12 mouse cellular contexts compared by ENCODE assay signal in the genomic region with DNA sequence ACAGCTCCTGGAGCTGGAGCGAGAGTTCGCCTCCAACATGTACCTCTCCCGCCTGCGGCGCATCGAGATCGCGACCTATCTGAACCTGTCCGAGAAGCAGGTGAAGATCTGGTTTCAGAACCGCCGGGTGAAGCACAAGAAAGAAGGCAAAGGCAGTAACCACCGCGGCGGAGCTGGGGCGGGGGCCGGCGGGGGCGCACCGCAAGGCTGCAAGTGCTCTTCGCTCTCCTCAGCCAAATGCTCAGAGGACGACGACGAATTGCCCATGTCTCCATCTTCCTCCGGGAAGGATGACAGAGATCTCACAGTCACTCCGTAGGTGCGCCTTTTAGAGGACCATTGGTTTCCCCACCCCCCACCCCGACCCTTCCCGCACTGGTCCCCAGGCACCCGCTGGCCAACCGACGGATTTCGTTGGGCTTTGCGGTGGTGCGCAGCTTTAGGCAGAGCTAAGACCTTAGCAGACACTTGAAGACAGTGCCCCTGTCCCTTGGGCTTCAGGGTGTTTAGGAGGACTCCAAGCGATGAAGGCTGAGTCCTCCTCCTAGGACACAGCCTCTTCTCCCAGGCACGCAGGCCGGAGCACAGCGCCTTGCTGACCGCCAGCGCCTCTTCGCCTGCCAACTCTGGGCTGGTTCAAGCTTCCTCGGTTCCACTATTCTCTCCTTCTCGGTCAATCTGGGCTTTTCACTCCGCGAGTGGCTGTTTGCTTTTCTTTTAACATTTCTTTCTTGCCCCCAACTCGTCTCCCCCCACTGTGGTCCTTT. TPM values are rescaled to one million over a fixed set of nuclear protein-coding genes. Genes with fewer than 3 reads are reported as not detected.
A peak's percentile ranks its signal among the peaks of the same experiment; 100 is the strongest.
DNase-seq lines count a peak whose midpoint lies in the region; ATAC-seq lines count a peak whose summit lies in the region.
"Had no signal": no experiment of that assay in that cellular context is flagged by ENCODE, and none has a peak within 500 bp of the region (broad histone marks: within the 10 kb centered on the region; RNA-seq: fewer than 3 reads in every experiment).

No protein-coding gene starts in this region.

- H3K4me2 ChIP-seq in forebrain, embryonic 12.5 days, result peak overlapping the region; percentile 65
- H3K4me2 ChIP-seq in limb, embryonic 11.5 days (ENCODE audit: low read depth, severe bottlenecking), result no peak overlapping the region
- H3K4me2 ChIP-seq in neural tube, embryonic 15.5 days, result peak overlapping the region; percentile 36
- no peak overlapping the region for H3K4me2 ChIP-seq in heart, embryonic 11.5 days

- H3K9ac ChIP-seq in forebrain, embryonic 12.5 days, result 0 out of 2 replicates have a peak overlapping the region, but pooled peaks have one; percentile 29
- H3K9ac ChIP-seq in limb, embryonic 11.5 days (ENCODE audit: low read length), result no peak overlapping the region
- no peak overlapping the region for H3K9ac ChIP-seq in neural tube, embryonic 15.5 days (replicated peaks)
- no peak overlapping the region for H3K9ac ChIP-seq in heart, embryonic 11.5 days (ENCODE audit: low read depth, low read length)
- H3K9ac ChIP-seq: liver, embryonic 14.5 days had no signal

- no peaks in the 10 kb centered on the region for H3K9me3 ChIP-seq in forebrain, embryonic 12.5 days
- H3K9me3 ChIP-seq in limb, embryonic 11.5 days (ENCODE audit: control insufficient read depth, low read length), result no peaks in the 10 kb centered on the region
- H3K9me3 ChIP-seq in neural tube, embryonic 15.5 days (replicated peaks), result no peaks in the 10 kb centered on the region
- H3K9me3 ChIP-seq in heart, embryonic 11.5 days (replicated peaks; ENCODE audit: control insufficient read depth, low read length), result no peaks in the 10 kb centered on the region

- peaks cover 45% of the 10 kb centered on the region for H3K4me1 ChIP-seq in forebrain, embryonic 12.5 days
- H3K4me1 ChIP-seq in limb, embryonic 11.5 days (ENCODE audit: control insufficient read depth, insufficient read depth, low read length), result peaks cover 4% of the 10 kb centered on the region
- H3K4me1 ChIP-seq in neural tube, embryonic 15.5 days, result peaks cover 42% of the 10 kb centered on the region
- H3K4me1 ChIP-seq in heart, embryonic 11.5 days (ENCODE audit: control insufficient read depth, insufficient read depth, low read length), result peaks cover 16% of the 10 kb centered on the region

- peak; percentile 8 for DNase-seq in right cerebral cortex, postnatal 25 days
- DNase-seq in right cerebral cortex, postnatal 10 days (ENCODE audit: low spot score in 2 of 2), result no peak
- peak; percentile 43 for DNase-seq in limb, embryonic 11.5 days (ENCODE audit: low spot score)
- no peak for DNase-seq in frontal cortex, postnatal 36 days (ENCODE audit: low spot score in 2 of 2)
- DNase-seq in layer of hippocampus, adult 9-10 months (ENCODE audit: low spot score), result no peak
- DNase-seq: heart, postnatal 14 days had no signal

- H3K27me3 ChIP-seq in forebrain, embryonic 12.5 days, result peaks cover 97% of the 10 kb centered on the region
- H3K27me3 ChIP-seq in limb, embryonic 11.5 days (ENCODE audit: control insufficient read depth, insufficient read depth, low read length), result peaks cover 89% of the 10 kb centered on the region
- peaks cover 90% of the 10 kb centered on the region for H3K27me3 ChIP-seq in neural tube, embryonic 15.5 days (replicated peaks)
- peaks cover 91% of the 10 kb centered on the region for H3K27me3 ChIP-seq in heart, embryonic 11.5 days (ENCODE audit: control insufficient read depth, insufficient read depth, low read length)

- no peak overlapping the region for H3K27ac ChIP-seq in forebrain, embryonic 12.5 days
- no peak overlapping the region for H3K27ac ChIP-seq in limb, embryonic 11.5 days (replicated peaks; ENCODE audit: low read depth, low read length)
- no peak overlapping the region for H3K27ac ChIP-seq in neural tube, embryonic 15.5 days (replicated peaks)
- H3K27ac ChIP-seq in heart, embryonic 11.5 days (ENCODE audit: low read depth, low read length), result no peak overlapping the region
- H3K27ac ChIP-seq: kidney, postnatal 0 days; liver, embryonic 14.5 days had no signal

- peak overlapping the region; percentile 43 for H3K4me3 ChIP-seq in forebrain, embryonic 12.5 days (replicated peaks)
- no peak overlapping the region for H3K4me3 ChIP-seq in limb, embryonic 11.5 days (ENCODE audit: low read depth, low read length)
- H3K4me3 ChIP-seq in neural tube, embryonic 15.5 days (replicated peaks), result peak overlapping the region; percentile 23
- H3K4me3 ChIP-seq in heart, embryonic 11.5 days (ENCODE audit: low read depth, low read length), result no peak overlapping the region

- no peak for ATAC-seq in forebrain, embryonic 12.5 days (ENCODE audit: low FRiP score)
- ATAC-seq in limb, embryonic 11.5 days (ENCODE audit: insufficient number of reproducible peaks, low FRiP score, low TSS enrichment, low read depth), result no peak
- ATAC-seq in neural tube, embryonic 15.5 days (ENCODE audit: low FRiP score), result no peak
- no peak for ATAC-seq in heart, embryonic 11.5 days (replicated peaks; ENCODE audit: insufficient number of reproducible peaks, low FRiP score, low TSS enrichment)

- H3K36me3 ChIP-seq in forebrain, embryonic 12.5 days (replicated peaks), result no peaks in the 10 kb centered on the region
- H3K36me3 ChIP-seq in limb, embryonic 11.5 days (ENCODE audit: control insufficient read depth, insufficient read depth, low read length), result no peaks in the 10 kb centered on the region
- H3K36me3 ChIP-seq in neural tube, embryonic 15.5 days, result no peaks in the 10 kb centered on the region
- no peaks in the 10 kb centered on the region for H3K36me3 ChIP-seq in heart, embryonic 11.5 days (ENCODE audit: control insufficient read depth, insufficient read depth, low read length)

- WGBS in forebrain, embryonic 12.5 days, result 1% methylated on average over 46 of the region's 46 CpGs
- WGBS in limb, embryonic 11.5 days, result 1% methylated on average over 45 of the region's 46 CpGs
- under 1% methylated on average over 46 of the region's 46 CpGs for WGBS in neural tube, embryonic 15.5 days
- 1% methylated on average over 46 of the region's 46 CpGs for WGBS in heart, embryonic 11.5 days (ENCODE audit: insufficient replicate concordance)

RNA-seq across cellular contexts. Expression of gene Gsx1, which starts 1.5 kb away (rescaled TPM):
- 8.6 and 8.7 TPM in 2 replicates for polyA plus RNA-seq in forebrain, embryonic 12.5 days (2016; fragmentation: Nextera tagmentation; extraction: Ambion mirVana)
- not detected in 2 replicates for polyA plus RNA-seq in limb, embryonic 11.5 days (2014; fragmentation: Nextera tagmentation; extraction: Ambion mirVana)
- polyA plus RNA-seq in neural tube, embryonic 15.5 days (2015; fragmentation: Nextera tagmentation; extraction: Ambion mirVana), result 1.3 and 2.1 TPM in 2 replicates
- not detected in 2 replicates for polyA plus RNA-seq in heart, embryonic 11.5 days (2014; fragmentation: Nextera tagmentation; extraction: Ambion mirVana)
- polyA plus RNA-seq: kidney, postnatal 0 days; liver, embryonic 14.5 days; stomach, embryonic 14.5 days had no signal

Comparison
In these comparisons a context has a peak if more than half of its experiments do, and no peak if none do; other contexts are left out.
1. DNase-seq: peak in right cerebral cortex, postnatal 25 days (single experiment) and limb, embryonic 11.5 days (single experiment); none in right cerebral cortex, postnatal 10 days (0 of 2), frontal cortex, postnatal 36 days (0 of 2) and layer of hippocampus, adult 9-10 months (single experiment).
2. H3K4me2 ChIP-seq: peak in forebrain, embryonic 12.5 days (single experiment) and neural tube, embryonic 15.5 days (single experiment); none in limb, embryonic 11.5 days (single experiment) and heart, embryonic 11.5 days (single experiment).
3. H3K4me3 ChIP-seq: peak in forebrain, embryonic 12.5 days (single experiment) and neural tube, embryonic 15.5 days (single experiment); none in limb, embryonic 11.5 days (single experiment) and heart, embryonic 11.5 days (single experiment).